In genomic region chr13:37966256-37967051, GRCm38 (mm10) we compare ENCODE assay signal across 11 mouse cellular contexts. TPM values are rescaled to one million over a fixed set of nuclear protein-coding genes. Genes with fewer than 3 reads are reported as not detected.
DNase-seq lines count a peak whose midpoint lies in the region; ATAC-seq and TF ChIP-seq lines count a peak whose summit lies in the region.
"Had no signal": no experiment of that assay in that cellular context is flagged by ENCODE, and none has a peak within 500 bp of the region (broad histone marks: within the 10 kb centered on the region; RNA-seq: fewer than 3 reads in every experiment).

No protein-coding gene starts in this region.

- in situ Hi-C loops in Patski (cut with MboI; ENCODE audit: low pct_unique_long_range_greater_than_20kb), result no loop called here

- no peak overlapping the region for H3K4me3 ChIP-seq in heart, embryonic 13.5 days
- no peak overlapping the region for H3K4me3 ChIP-seq in lung, embryonic 16.5 days (ENCODE audit: low read length)
- no peak overlapping the region for H3K4me3 ChIP-seq in lung, adult 2 months (replicated peaks; ENCODE audit: extremely low read depth, low read depth, low read length)
- no peak overlapping the region for H3K4me3 ChIP-seq in liver, embryonic 15.5 days (replicated peaks)

- no peaks in the 10 kb centered on the region for H3K36me3 ChIP-seq in heart, embryonic 13.5 days
- H3K36me3 ChIP-seq in lung, embryonic 16.5 days (ENCODE audit: control insufficient read depth, insufficient read depth, low read length), result no peaks in the 10 kb centered on the region
- no peaks in the 10 kb centered on the region for H3K36me3 ChIP-seq in liver, embryonic 15.5 days (replicated peaks)

- TF ChIP-seq POLR2A in lung, adult 2 months (IDR thresholded peaks at IDR 0.05; ENCODE audit: borderline replicate concordance, extremely low read depth, low read depth, low read length), result no peak

- peak overlapping the region; percentile 20; the same call in 1 of the 2 replicates for H3K4me2 ChIP-seq in heart, embryonic 13.5 days
- no peak overlapping the region for H3K4me2 ChIP-seq in lung, embryonic 16.5 days (ENCODE audit: low read depth, low read length)
- H3K4me2 ChIP-seq in liver, embryonic 15.5 days, result peak overlapping the region; percentile 79

- peaks cover 44% of the 10 kb centered on the region for H3K4me1 ChIP-seq in heart, embryonic 13.5 days
- H3K4me1 ChIP-seq in lung, embryonic 16.5 days (replicated peaks; ENCODE audit: control insufficient read depth, insufficient read depth, low read length), result peaks cover 31% of the 10 kb centered on the region
- peaks cover 6% of the 10 kb centered on the region for H3K4me1 ChIP-seq in lung, adult 2 months (ENCODE audit: control insufficient read depth, insufficient read depth, low read length)
- H3K4me1 ChIP-seq in liver, embryonic 15.5 days (replicated peaks), result peaks cover 53% of the 10 kb centered on the region

- no peaks in the 10 kb centered on the region for H3K9me3 ChIP-seq in heart, embryonic 13.5 days
- H3K9me3 ChIP-seq in lung, embryonic 16.5 days (ENCODE audit: control insufficient read depth, low read length), result no peaks in the 10 kb centered on the region
- H3K9me3 ChIP-seq in liver, embryonic 15.5 days (replicated peaks), result no peaks in the 10 kb centered on the region

- no peak for ATAC-seq in heart, embryonic 13.5 days (ENCODE audit: extremely low read depth, insufficient number of reproducible peaks, low FRiP score, low TSS enrichment)
- ATAC-seq in lung, embryonic 16.5 days (ENCODE audit: low read depth), result peak; percentile 27
- no peak for ATAC-seq in Patski
- no peak for ATAC-seq in liver, embryonic 15.5 days (ENCODE audit: insufficient read depth)

- POLR2A ChIA-PET in Patski (lab: Charles Lee), result interaction anchor here (0.6 to 1.3 kb wide), 2 partner anchors 72 to 139 kb away, joined by 3 read pairs; no protein-coding TSS in a partner anchor

- CTCF ChIA-PET in Patski (lab: Charles Lee), result no interaction called here

- 73% methylated on average over 15 of the region's 15 CpGs for WGBS in heart, embryonic 13.5 days
- 63% methylated on average over 15 of the region's 15 CpGs for WGBS in lung, embryonic 16.5 days
- 76% methylated on average over 15 of the region's 15 CpGs for WGBS in lung, adult 2 months
- 73% methylated on average over 15 of the region's 15 CpGs for WGBS in liver, embryonic 15.5 days (ENCODE audit: insufficient replicate concordance)

- no peak for TF ChIP-seq CTCF in lung, adult 2 months (IDR thresholded peaks at IDR 0.05; ENCODE audit: insufficient read depth, low read length)
- no peak for TF ChIP-seq CTCF in Patski (IDR thresholded peaks at IDR 0.05)

- H3K9ac ChIP-seq in heart, embryonic 13.5 days, result no peak overlapping the region
- no peak overlapping the region for H3K9ac ChIP-seq in lung, embryonic 16.5 days (ENCODE audit: low read length)
- no peak overlapping the region for H3K9ac ChIP-seq in liver, embryonic 15.5 days

- no peaks in the 10 kb centered on the region for H3K27me3 ChIP-seq in heart, embryonic 13.5 days (replicated peaks)
- H3K27me3 ChIP-seq in lung, embryonic 16.5 days (ENCODE audit: control insufficient read depth, insufficient read depth, low read depth, low read length), result no peaks in the 10 kb centered on the region
- H3K27me3 ChIP-seq in Patski, result no peaks in the 10 kb centered on the region
- no peaks in the 10 kb centered on the region for H3K27me3 ChIP-seq in liver, embryonic 15.5 days

- DNase-seq in heart, adult 9 months (ENCODE audit: low spot score in 2 of 2), result no peak
- no peak for DNase-seq in lung, adult 2 months
- DNase-seq in Patski (ENCODE audit: low read depth, low spot score), result peak; percentile 49
- DNase-seq in testis, postnatal 10 days (ENCODE audit: low spot score), result no peak
- DNase-seq in adrenal gland, adult 18-20 months (ENCODE audit: low spot score in 2 of 2), result no peak
- DNase-seq: cerebellum, adult 11 months; thymus, postnatal 14 days had no signal

- H3K27ac ChIP-seq in heart, embryonic 13.5 days (replicated peaks), result 0 out of 2 replicates have a peak overlapping the region, but pooled peaks have one; percentile 9
- H3K27ac ChIP-seq in lung, embryonic 16.5 days (ENCODE audit: low read length), result peak overlapping the region; percentile 38; the same call in 1 of the 2 replicates
- H3K27ac ChIP-seq in liver, embryonic 15.5 days (replicated peaks), result peak overlapping the region; percentile 83
- H3K27ac ChIP-seq: macrophage had no signal

RNA-seq across cellular contexts. Expression of gene Ssr1, which starts 27.6 kb away (rescaled TPM):
- polyA plus RNA-seq in heart, embryonic 13.5 days (2015; fragmentation: Nextera tagmentation; extraction: Ambion mirVana), result 89.0 and 97.0 TPM in 2 replicates
- 151 and 163 TPM in 2 replicates for polyA plus RNA-seq in lung, embryonic 16.5 days (2015; fragmentation: Nextera tagmentation; extraction: Ambion mirVana)
- polyA plus RNA-seq in lung, adult 2 months (2012; rRNA removed), result 7.7 and 13.8 TPM in 2 replicates
- 95.7 TPM for polyA plus RNA-seq in Patski (2021)
- 55.3 and 78.9 TPM in 2 replicates for polyA plus RNA-seq in liver, embryonic 15.5 days (2015; fragmentation: Nextera tagmentation; extraction: Ambion mirVana)
- total RNA-seq in adrenal gland, adult 18-20 months (2021), result 100 to 1,000 TPM; 116 to 173 TPM

Comparison
In these comparisons a context has a peak if more than half of its experiments do, and no peak if none do; other contexts are left out.
1. H3K27ac ChIP-seq: peak in every context shown above with its lines; median percentile 83 in liver, embryonic 15.5 days; 38 in lung, embryonic 16.5 days; 9 in heart, embryonic 13.5 days.